Mouse (Mus musculus) left cerebral cortex, adult 8-10 months (tissue): ENCODE measurements around the gene Washc3. TPM values are rescaled to one million over a fixed set of nuclear protein-coding genes. Genes with fewer than 3 reads are reported as not detected.

ENCODE experiments used
- DNase-seq, 2 experiments: peaks; one replicate each; pipeline ENCODE4 v3.0.0; 2022; ENCODE audit warnings: low spot score in 2 of 2
- total RNA-seq, 4 experiments: library from RNA; stranded (reverse); gene quantifications; 2 replicates each; pipeline ENCODE4 v1.2.4; 2022

Washc3 gene
- total RNA-seq, 4 experiments from 2014 or later, result 27.1 to 30.7 (median 27.2) TPM

DNA sequence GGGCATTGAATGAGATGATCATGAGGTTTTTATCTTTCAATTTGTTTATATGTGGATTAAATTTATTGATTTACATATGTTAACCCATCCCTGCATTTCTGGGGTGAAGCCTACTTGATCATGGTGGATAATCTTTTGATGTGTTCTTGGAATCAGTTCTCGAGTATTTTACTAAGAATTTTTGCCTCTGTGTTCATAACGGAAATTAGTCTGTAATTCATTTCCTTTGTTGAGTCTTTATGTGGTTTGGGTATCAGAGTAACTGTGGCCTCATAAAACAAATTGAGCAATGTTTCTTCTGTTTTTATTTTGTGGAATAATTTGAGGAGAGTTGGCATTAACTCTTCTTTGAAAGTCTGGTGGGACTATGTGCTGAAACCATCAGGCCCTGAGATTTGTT lies 54.7 kb downstream of the Washc3 start:
- no peak for DNase-seq

DNA sequence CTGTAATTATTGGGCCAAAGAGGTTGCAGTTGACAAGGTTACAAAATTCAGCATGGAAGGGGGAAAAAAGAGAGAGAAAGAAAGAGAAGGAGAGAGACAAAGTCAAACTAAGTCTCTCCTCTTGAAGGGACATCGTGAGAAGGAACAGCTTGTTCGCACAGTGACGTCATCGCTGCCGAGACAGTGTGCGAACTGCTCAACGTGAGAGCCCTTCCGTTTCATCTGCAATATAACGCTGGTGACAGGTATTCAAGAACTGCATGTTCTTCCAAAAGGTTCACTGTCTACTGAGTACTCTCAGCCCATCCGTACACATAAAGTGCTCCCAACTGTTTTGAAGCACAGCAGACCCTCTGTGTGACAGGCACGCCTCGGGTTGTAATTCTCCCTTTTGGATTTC lies 59.4 kb downstream of the Washc3 start:
- DNase-seq, result no peak

DNA sequence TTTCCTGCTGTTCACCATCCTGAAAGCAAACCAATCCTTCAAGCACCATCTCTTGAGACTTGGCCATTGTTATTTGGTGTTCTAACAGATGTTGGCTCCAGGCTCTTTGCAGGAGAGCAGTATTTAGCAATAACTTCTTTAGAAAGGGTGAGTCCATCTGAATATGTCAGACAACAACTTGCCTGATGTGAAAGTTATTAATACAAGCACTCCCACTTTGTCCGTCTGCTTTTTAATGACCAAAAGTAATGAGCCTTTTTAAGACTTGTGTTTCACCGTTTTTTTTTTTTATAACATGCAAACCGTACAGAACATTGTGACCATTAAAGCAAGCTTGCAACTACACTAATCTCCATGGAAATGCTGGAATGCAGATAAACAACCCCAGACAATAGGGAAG lies 60.3 kb downstream of the Washc3 start:
- no peak for DNase-seq

DNA sequence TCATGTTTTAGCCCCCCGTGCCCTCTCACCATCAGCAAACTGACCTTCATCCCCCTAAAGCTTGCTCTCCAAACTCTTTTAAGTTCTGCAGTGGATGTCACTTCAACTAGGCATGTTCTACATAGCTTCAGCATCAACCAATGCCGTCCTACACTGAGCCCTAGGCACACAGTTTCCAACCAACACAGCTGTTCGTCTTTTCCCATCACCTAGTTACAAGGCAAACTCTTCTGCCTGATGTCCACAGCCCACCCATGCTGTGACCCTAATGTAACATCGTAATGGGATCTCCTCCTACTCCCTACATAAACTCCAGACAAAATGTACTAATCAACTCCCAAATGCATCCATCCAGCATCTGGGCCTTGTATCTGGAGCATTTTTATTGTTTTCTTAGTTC lies 62.5 kb downstream of the Washc3 start:
- no peak for DNase-seq

DNA sequence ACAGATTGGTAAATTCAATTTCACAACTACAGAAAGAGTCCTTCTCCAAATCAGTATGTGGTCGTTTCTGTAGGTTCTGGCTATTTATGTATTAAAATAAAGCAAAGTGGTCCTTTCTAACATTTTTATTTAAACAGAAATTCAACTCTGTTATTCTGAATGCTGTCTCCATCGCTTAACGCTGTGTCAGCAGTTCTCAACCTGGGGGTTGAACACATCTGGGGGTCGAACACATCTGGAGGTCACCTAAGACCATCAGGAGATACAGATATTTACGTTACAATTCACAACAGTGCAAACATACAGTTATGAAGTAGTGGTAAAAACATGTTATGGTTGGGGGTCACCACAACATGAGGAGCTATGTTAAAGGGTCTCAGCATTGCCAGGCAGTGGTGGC lies 73.2 kb downstream of the Washc3 start:
- no peak for DNase-seq

DNA sequence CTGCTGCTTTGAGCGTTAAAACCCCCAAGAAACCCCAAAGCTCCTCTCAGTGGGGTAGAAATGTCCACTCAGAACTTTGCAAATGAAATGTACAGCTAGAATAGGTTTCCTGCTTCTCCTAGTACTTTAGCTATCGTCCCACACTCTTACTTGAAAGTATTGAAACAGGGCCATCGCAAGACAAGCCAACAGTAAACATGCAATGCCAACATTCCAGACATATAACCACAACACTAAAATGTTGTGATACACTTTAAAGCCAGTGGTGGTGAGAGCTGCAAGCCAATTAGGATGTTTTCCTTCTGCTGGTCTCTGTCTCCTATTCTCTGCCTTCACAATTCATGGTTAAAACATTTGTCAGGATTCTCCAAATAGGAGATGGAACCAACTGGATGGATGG lies 80.8 kb downstream of the Washc3 start:
- DNase-seq, result no peak

DNA sequence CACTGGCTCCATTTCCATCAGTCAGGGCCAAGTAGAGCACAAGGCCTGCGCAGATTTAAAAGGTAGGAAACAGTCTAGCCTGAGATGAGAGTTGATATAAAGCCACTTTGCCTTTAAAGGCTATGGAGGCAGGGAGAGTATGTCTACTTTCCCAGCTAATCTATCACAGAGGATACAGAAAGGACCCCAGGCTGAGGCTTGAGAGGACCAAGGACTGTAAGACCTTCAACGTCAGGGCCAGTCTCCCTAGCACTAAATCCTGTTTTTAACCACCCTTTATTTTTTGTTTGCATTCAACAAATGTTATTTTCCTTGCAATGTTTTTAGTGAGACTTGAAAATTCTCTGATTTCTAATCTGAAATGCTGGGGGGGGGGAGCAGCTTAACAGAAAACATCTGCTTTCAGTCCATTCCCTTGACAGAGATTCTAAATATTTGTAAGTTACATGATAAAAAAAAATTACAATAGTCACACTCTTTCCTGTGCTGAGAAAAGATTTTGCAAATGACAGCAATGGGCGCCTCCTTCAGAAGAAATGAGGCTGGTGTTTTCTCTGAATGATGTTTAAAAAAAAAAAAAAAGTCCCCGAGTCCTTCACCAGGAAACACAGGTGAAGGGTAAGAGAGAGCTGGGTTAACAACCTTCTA lies 83.6 kb downstream of the Washc3 start:
- DNase-seq, result no peak

DNA sequence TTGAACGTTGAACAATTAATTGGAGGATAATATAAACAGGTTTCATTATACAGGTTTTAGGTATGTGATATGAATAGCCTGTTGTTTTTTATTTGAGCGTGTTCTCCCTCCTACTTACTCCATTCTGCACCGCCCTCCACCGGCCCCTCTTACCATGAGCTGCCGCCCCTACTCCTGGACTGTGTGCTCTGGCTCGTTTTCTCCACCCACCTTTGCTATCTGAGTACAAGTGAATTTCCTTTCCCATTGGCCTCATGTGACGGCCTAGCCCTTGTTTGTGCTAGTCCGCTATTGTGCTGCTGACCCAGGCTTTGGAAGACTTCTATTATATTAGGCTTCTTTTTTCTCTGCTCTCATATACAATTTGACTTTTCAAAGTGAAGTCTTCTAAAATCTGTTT lies 86.4 kb downstream of the Washc3 start:
- DNase-seq, result no peak

DNA sequence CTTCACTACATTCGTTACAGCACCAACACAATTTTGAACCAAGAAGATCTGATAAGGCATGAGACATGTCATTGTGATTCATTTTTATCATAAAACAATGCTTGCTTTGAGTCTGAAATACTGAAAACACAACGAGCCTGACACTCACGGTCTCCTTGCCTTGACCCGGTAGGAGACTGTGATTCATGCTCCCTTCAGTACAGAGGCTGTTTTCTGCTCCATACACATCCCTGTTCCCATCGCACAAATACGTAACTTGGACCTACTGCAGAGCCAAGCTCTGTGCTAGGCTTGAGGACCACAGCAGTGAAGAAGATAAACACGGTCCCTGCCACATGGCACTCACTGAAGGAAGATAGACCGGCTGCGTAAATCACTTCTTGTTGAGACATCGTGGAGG lies 87.2 kb downstream of the Washc3 start:
- no peak for DNase-seq

DNA sequence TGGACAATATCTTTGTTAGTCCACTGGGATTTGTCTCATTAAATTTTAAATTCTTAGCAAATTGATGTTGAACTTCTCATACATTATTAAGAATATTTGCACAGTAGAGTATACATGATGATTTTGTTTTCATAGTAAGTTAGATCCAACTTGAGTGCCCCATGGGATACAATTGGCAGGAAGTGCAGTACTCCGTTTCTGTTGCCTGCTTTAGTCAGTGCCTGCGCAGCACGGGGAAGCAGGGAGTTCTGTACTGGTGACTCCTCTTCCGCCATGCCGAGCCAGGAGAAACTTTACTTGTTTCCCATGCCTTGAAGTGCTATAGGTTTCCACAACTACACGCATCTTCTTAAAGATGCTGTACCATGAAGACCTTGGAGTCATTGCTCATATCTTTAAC lies 94.2 kb downstream of the Washc3 start:
- DNase-seq, result no peak

Other genes with a start within 250 kb of the Washc3 start
- 1 to 10 TPM; 1.0 to 2.9 (median 1.4) TPM for gene Pmch, start 110.0 kb upstream of the Washc3 start, total RNA-seq
- gene Parpbp, start 54.2 kb upstream of the Washc3 start, total RNA-seq, result 1 to 10 TPM in 3 of 4 experiments, under 1 TPM in 1; 0.72 to 2.1 (median 1.4) TPM
- 1 to 10 TPM; 7.7 to 9.5 (median 8.2) TPM for gene Nup37, start 54.1 kb upstream of the Washc3 start, total RNA-seq
- 1 to 10 TPM in 1 of 4 experiments, under 1 TPM in 3; 0.65 to 1.9 (median 0.81) TPM for gene Dram1, start 178.0 kb downstream of the Washc3 start, total RNA-seq
- gene Gnptab, start 178.0 kb downstream of the Washc3 start, total RNA-seq, result 10 to 100 TPM; 61.9 to 69.7 (median 63.8) TPM